Mouse (Mus musculus) intestine, embryonic 14.5 days (tissue): ENCODE results near the gene Sh2d6. TPM values are rescaled to one million over a fixed set of nuclear protein-coding genes. Genes with fewer than 3 reads are reported as not detected.

Source experiments
- ATAC-seq: fragments of 200-750 bp; cut with Nextera tagmentation; replicated peaks from 2 replicates; pipeline ENCODE4 v1.8.0; 2017; ENCODE audit warnings: low read depth, moderate number of reproducible peaks, moderate TSS enrichment, moderate library complexity; ENCODE audit not compliant: low FRiP score, low TSS enrichment
- DNase-seq: peaks from one replicate; pipeline ENCODE4 v3.0.0-alpha.2; 2018; ENCODE audit warnings: low spot score
- H3K27ac ChIP-seq: fragments of 300-500 bp; sonication (generic); 2 replicates; pipeline ENCODE4 v1.5.1; 2014; ENCODE audit warnings: low read depth, mild to moderate bottlenecking, control low read depth
- H3K27me3 ChIP-seq: fragments of 300-500 bp; sonication (generic); replicated peaks from 2 replicates; pipeline ENCODE4 v1.6.1; 2014; ENCODE audit warnings: low read length, control low read depth; ENCODE audit not compliant: control insufficient read depth, insufficient read depth
- H3K36me3 ChIP-seq: fragments of 300-500 bp; sonication (generic); 2 replicates; pipeline ENCODE4 v1.6.1; 2014; ENCODE audit warnings: low read length, control low read depth; ENCODE audit not compliant: control insufficient read depth, insufficient read depth
- H3K4me1 ChIP-seq: fragments of 300-500 bp; sonication (generic); replicated peaks from 2 replicates; pipeline ENCODE4 v1.6.1; 2014; ENCODE audit warnings: low read length, control low read depth, mixed read lengths; ENCODE audit not compliant: control insufficient read depth, insufficient read depth
- H3K4me2 ChIP-seq: fragments of 300-500 bp; sonication (generic); 2 replicates; pipeline ENCODE4 v1.6.1; 2014; ENCODE audit warnings: low read length
- H3K4me3 ChIP-seq: fragments of 300-500 bp; sonication (generic); 2 replicates; pipeline ENCODE4 v1.5.1; 2014; ENCODE audit warnings: low read depth, low read length, control low read depth, mixed read lengths
- H3K9ac ChIP-seq: fragments of 300-500 bp; sonication (generic); 2 replicates; pipeline ENCODE4 v1.6.1; 2014; ENCODE audit warnings: mild to moderate bottlenecking, low read length
- H3K9me3 ChIP-seq: fragments of 300-500 bp; sonication (generic); 2 replicates; pipeline ENCODE4 v1.6.1; 2016; ENCODE audit warnings: low read length, control low read depth; ENCODE audit not compliant: control insufficient read depth
- WGBS: fragments of 180-500 bp; shearing (Covaris S2); extraction: QIAGEN DNeasy Blood & Tissue Kit; methylation state at CpG from one replicate; pipeline ENCODE4 v1.1.7; 2014; 5-methylcytosine and 5-hydroxymethylcytosine counted together
- polyA plus RNA-seq: library from polyadenylated mRNA; unstranded; fragments of >200 nt; fragmentation: Nextera tagmentation; extraction: Ambion mirVana; gene quantifications from 2 replicates; pipeline ENCODE4 v1.2.1, GENCODE M21; 2014

The Sh2d6 gene
- polyA plus RNA-seq, 1 experiment from 2014 or later: 0.18 TPM

GRCm38 (mm10) chr6:72518842-72519241 lies 2.7 kb downstream of the Sh2d6 start:
- Histone ChIP-seq H3K27me3 (no peaks in the 10 kb centered on the region), H3K9ac (no peak overlapping the region), H3K27ac (no peak overlapping the region), H3K4me3 (no peak overlapping the region), H3K36me3 (no peaks in the 10 kb centered on the region), H3K4me1 (peaks cover 12% of the 10 kb centered on the region), H3K9me3 (no peaks in the 10 kb centered on the region), H3K4me2 (no peak overlapping the region)
- DNase-seq (no peak), ATAC-seq (no peak)
- 73% methylated on average over 1 of the region's 1 CpGs for WGBS

GRCm38 (mm10) chr6:72515644-72516043 lies 5.9 kb downstream of the Sh2d6 start:
- Histone ChIP-seq H3K36me3 (no peaks in the 10 kb centered on the region), H3K4me2 (no peak overlapping the region), H3K27ac (no peak overlapping the region), H3K4me3 (no peak overlapping the region), H3K9me3 (no peaks in the 10 kb centered on the region), H3K4me1 (peaks cover 29% of the 10 kb centered on the region), H3K27me3 (no peaks in the 10 kb centered on the region), H3K9ac (no peak overlapping the region)
- ATAC-seq: no peak
- 94% methylated on average over 6 of the region's 6 CpGs for WGBS
- DNase-seq: no peak

DNA sequence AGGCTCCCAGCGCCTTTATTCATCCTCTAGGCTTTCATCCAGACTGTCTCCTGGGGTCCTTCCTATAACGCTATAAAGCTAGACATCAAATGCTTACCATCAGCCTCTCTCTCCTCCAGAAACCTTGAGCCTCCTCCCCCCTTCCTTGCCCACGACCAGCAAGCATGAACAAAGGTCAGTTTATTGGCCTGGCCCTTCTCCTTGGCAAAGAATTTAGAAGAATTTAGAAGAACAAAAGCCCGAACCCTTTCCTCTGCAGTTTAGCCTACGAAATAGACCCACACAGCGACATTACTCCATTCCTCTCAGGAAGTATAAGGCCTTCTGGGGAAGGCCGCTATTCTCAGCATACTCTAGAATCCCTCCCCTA lies 8.5 kb downstream of the Sh2d6 start:
- Histone ChIP-seq H3K27me3 (no peaks in the 10 kb centered on the region), H3K9ac (peak overlapping the region; percentile 55), H3K9me3 (no peaks in the 10 kb centered on the region), H3K4me3 (no peak overlapping the region), H3K27ac (peak overlapping the region; percentile 90), H3K36me3 (no peaks in the 10 kb centered on the region), H3K4me2 (peak overlapping the region; percentile 58), H3K4me1 (peaks cover 17% of the 10 kb centered on the region)
- no peak for DNase-seq
- no peak for ATAC-seq
- WGBS: 54% methylated on average over 7 of the region's 7 CpGs

GRCm38 (mm10) chr6:72512386-72513070 lies 9.0 kb downstream of the Sh2d6 start:
- Histone ChIP-seq H3K4me1 (peaks cover 17% of the 10 kb centered on the region), H3K9me3 (no peaks in the 10 kb centered on the region), H3K4me2 (peak overlapping the region; percentile 58), H3K27ac (peak overlapping the region; percentile 90), H3K9ac (peak overlapping the region; percentile 55), H3K27me3 (no peaks in the 10 kb centered on the region), H3K4me3 (peak overlapping the region; percentile 28), H3K36me3 (no peaks in the 10 kb centered on the region)
- ATAC-seq (peak; percentile 84), DNase-seq (peak; percentile 92)
- WGBS: 5% methylated on average over 33 of the region's 33 CpGs

DNA sequence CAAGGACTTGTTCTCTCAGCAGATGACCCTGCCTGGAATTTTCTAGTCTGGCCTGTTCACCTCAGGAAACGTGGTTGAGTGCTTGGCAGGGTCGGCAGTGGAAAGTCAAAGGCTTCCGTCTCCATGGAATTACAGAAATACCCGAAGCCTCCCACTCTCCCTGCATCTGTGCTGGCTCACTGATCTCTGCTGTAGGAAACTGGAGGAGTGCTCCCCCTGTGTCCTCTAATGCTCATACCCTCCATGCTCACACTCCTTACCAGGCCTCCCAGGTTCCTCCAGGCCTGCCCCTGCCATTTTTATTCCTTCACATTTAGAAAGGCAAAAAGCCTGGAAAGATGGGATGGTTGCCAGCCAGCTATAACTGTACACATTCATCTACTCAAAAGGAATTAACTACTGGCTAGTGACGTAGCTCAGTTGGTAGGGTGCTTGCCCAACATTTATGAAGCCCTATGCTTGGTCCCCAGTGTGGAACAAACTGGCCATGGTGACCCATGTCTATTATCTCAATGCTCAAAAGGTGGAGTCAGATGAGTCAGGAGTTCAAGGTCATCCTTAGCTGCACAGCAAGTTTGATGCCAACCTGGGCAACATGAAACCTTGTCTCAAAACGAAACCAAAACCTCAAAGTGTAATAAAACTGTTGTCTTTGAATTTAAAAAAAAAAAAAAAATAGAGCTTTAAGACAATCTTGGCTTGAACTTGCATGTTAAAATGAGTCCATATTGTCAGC lies 10.7 kb downstream of the Sh2d6 start:
- no peak overlapping the region for H3K4me2 ChIP-seq
- DNase-seq: no peak
- no peaks in the 10 kb centered on the region for H3K9me3 ChIP-seq
- no peak overlapping the region for H3K9ac ChIP-seq
- H3K27me3 ChIP-seq: no peaks in the 10 kb centered on the region
- WGBS: 59% methylated on average over 6 of the region's 6 CpGs
- H3K4me1 ChIP-seq: peaks cover 17% of the 10 kb centered on the region
- no peak for ATAC-seq
- H3K27ac ChIP-seq: no peak overlapping the region
- no peak overlapping the region for H3K4me3 ChIP-seq
- no peaks in the 10 kb centered on the region for H3K36me3 ChIP-seq

- 73% methylated on average over 2 of the region's 2 CpGs for WGBS
- H3K4me2 ChIP-seq: no peak overlapping the region
- H3K4me3 ChIP-seq: no peak overlapping the region
- ATAC-seq: no peak
- H3K9me3 ChIP-seq: no peaks in the 10 kb centered on the region
- H3K4me1 ChIP-seq: peaks cover 17% of the 10 kb centered on the region
- no peak overlapping the region for H3K9ac ChIP-seq
- H3K36me3 ChIP-seq: no peaks in the 10 kb centered on the region
- no peak overlapping the region for H3K27ac ChIP-seq
- H3K27me3 ChIP-seq: no peaks in the 10 kb centered on the region
- no peak for DNase-seq
Measured at GRCm38 (mm10) chr6:72509872-72510435, 11.6 kb downstream of the Sh2d6 start.

- H3K4me3 ChIP-seq: no peak overlapping the region
- H3K9me3 ChIP-seq: no peaks in the 10 kb centered on the region
- ATAC-seq: no peak
- no peak overlapping the region for H3K9ac ChIP-seq
- H3K36me3 ChIP-seq: no peaks in the 10 kb centered on the region
- no peak for DNase-seq
- WGBS: 75% methylated on average over 4 of the region's 4 CpGs
- H3K27me3 ChIP-seq: no peaks in the 10 kb centered on the region
- no peak overlapping the region; the same call in 1 of the 2 replicates for H3K27ac ChIP-seq
- H3K4me1 ChIP-seq: peaks cover 17% of the 10 kb centered on the region
- H3K4me2 ChIP-seq: no peak overlapping the region
Measured at GRCm38 (mm10) chr6:72508596-72508995, 12.9 kb downstream of the Sh2d6 start.

GRCm38 (mm10) chr6:72506104-72506503 lies 15.4 kb downstream of the Sh2d6 start:
- H3K4me1 ChIP-seq: 0 out of 2 replicates have a peak, but pooled peaks cover 2% of the 10 kb centered on the region
- H3K9me3 ChIP-seq: no peaks in the 10 kb centered on the region
- no peak overlapping the region for H3K4me2 ChIP-seq
- H3K9ac ChIP-seq: no peak overlapping the region
- no peaks in the 10 kb centered on the region for H3K36me3 ChIP-seq
- ATAC-seq (no peak), DNase-seq (no peak)
- WGBS: 78% methylated on average over 1 of the region's 1 CpGs
- no peak overlapping the region for H3K4me3 ChIP-seq
- H3K27me3 ChIP-seq: no peaks in the 10 kb centered on the region
- H3K27ac ChIP-seq: no peak overlapping the region
